Mouse (Mus musculus) midbrain, embryonic 11.5 days (tissue): ENCODE data around the gene Gpm6a. TPM values are rescaled to one million over a fixed set of nuclear protein-coding genes. Genes with fewer than 3 reads are reported as not detected.

Experiments
- ATAC-seq: fragments of 200-750 bp; cut with Nextera tagmentation; 2 replicates; pipeline ENCODE4 v1.8.0; 2017; ENCODE audit warnings: moderate TSS enrichment, moderate library complexity; ENCODE audit not compliant: low FRiP score
- DNase-seq: peaks from one replicate; pipeline ENCODE4 v3.0.0; 2015; ENCODE audit warnings: low spot score; ENCODE audit errors: missing footprints
- H3K27ac ChIP-seq: fragments of 300-500 bp; sonication (generic); 2 replicates; pipeline ENCODE4 v1.5.1; 2014; ENCODE audit warnings: low read depth, low read length
- H3K27me3 ChIP-seq: fragments of 300-500 bp; sonication (generic); 2 replicates; pipeline ENCODE4 v1.6.1; 2014; ENCODE audit warnings: mild to moderate bottlenecking, low read length, moderate library complexity, mixed read lengths; ENCODE audit not compliant: control insufficient read depth, insufficient read depth
- H3K36me3 ChIP-seq: fragments of 300-500 bp; sonication (generic); 2 replicates; pipeline ENCODE4 v1.6.1; 2014; ENCODE audit warnings: mild to moderate bottlenecking, low read length, moderate library complexity, mixed read lengths; ENCODE audit not compliant: control insufficient read depth, insufficient read depth
- H3K4me1 ChIP-seq: fragments of 300-500 bp; sonication (generic); 2 replicates; pipeline ENCODE4 v1.6.1; 2014; ENCODE audit warnings: low read length; ENCODE audit not compliant: control insufficient read depth, insufficient read depth
- H3K4me2 ChIP-seq: fragments of 300-500 bp; sonication (generic); 2 replicates; pipeline ENCODE4 v1.6.1; 2014; ENCODE audit warnings: mild to moderate bottlenecking, moderate library complexity
- H3K4me3 ChIP-seq: fragments of 300-500 bp; sonication (generic); 2 replicates; pipeline ENCODE4 v1.5.1; 2014; ENCODE audit warnings: low read depth, low read length
- H3K9ac ChIP-seq: fragments of 300-500 bp; sonication (generic); 2 replicates; pipeline ENCODE4 v1.6.1; 2014; ENCODE audit warnings: low read length
- H3K9me3 ChIP-seq: fragments of 300-500 bp; sonication (generic); 2 replicates; pipeline ENCODE4 v1.6.1; 2016; ENCODE audit warnings: low read length; ENCODE audit not compliant: control insufficient read depth
- WGBS: fragments of 180-500 bp; shearing (Covaris S2); extraction: QIAGEN DNeasy Blood & Tissue Kit; methylation state at CpG from one replicate; pipeline ENCODE4 v1.1.7; 2014; 5-methylcytosine and 5-hydroxymethylcytosine counted together
- polyA plus RNA-seq: library from polyadenylated mRNA; unstranded; fragments of >200 nt; fragmentation: Nextera tagmentation; extraction: Ambion mirVana; gene quantifications from 2 replicates; pipeline ENCODE4 v1.2.1, GENCODE M21; 2014

The Gpm6a gene
- polyA plus RNA-seq: 163 and 190 TPM in 2 replicates

GRCm38 (mm10) chr8:54954741-54955455, at the start of gene Gpm6a:
TSS of gene Gpm6a (plus strand) at chr8:54954843.
- peak; percentile 96 for DNase-seq
- Histone ChIP-seq H3K4me2 (peak within 1 kb of the TSS; percentile 36), H3K36me3 (no peaks in the 10 kb centered on the region), H3K9me3 (no peaks in the 10 kb centered on the region), H3K9ac (peak within 1 kb of the TSS; percentile 65), H3K4me1 (0 out of 2 replicates have a peak, but pooled peaks cover 4% of the 10 kb centered on the region), H3K27me3 (no peaks in the 10 kb centered on the region), H3K27ac (peak within 1 kb of the TSS; percentile 87), H3K4me3 (peak within 1 kb of the TSS; percentile 36)
- 6% methylated on average over 13 of the region's 13 CpGs for WGBS
- ATAC-seq: peak; percentile 92

- H3K36me3 ChIP-seq: no peaks in the 10 kb centered on the region
- no peaks in the 10 kb centered on the region for H3K4me1 ChIP-seq
- 97% methylated on average over 2 of the region's 2 CpGs for WGBS
- H3K4me3 ChIP-seq: no peak overlapping the region
- H3K9me3 ChIP-seq: no peaks in the 10 kb centered on the region
- H3K4me2 ChIP-seq: no peak overlapping the region
- H3K27me3 ChIP-seq: no peaks in the 10 kb centered on the region
- no peak for DNase-seq
- no peak for ATAC-seq
- no peak overlapping the region for H3K9ac ChIP-seq
- no peak overlapping the region for H3K27ac ChIP-seq
Observed at GRCm38 (mm10) chr8:54912891-54913290, 41.8 kb upstream of the Gpm6a start.

GRCm38 (mm10) chr8:54917710-54918109, 36.9 kb upstream of the Gpm6a start:
- WGBS: 87% methylated on average over 5 of the region's 9 CpGs
- Histone ChIP-seq H3K27ac (no peak overlapping the region), H3K4me1 (peaks cover 6% of the 10 kb centered on the region; the same call in 1 of the 2 replicates), H3K4me3 (no peak overlapping the region), H3K36me3 (no peaks in the 10 kb centered on the region), H3K9me3 (no peaks in the 10 kb centered on the region), H3K9ac (no peak overlapping the region), H3K4me2 (no peak overlapping the region), H3K27me3 (no peaks in the 10 kb centered on the region)
- ATAC-seq (0 out of 2 replicates have a peak, but pooled peaks have one; percentile 24), DNase-seq (no peak)

GRCm38 (mm10) chr8:54922160-54922855, 32.3 kb upstream of the Gpm6a start:
- Histone ChIP-seq H3K36me3 (no peaks in the 10 kb centered on the region), H3K27me3 (no peaks in the 10 kb centered on the region), H3K9me3 (no peaks in the 10 kb centered on the region), H3K9ac (no peak overlapping the region), H3K27ac (peak overlapping the region; percentile 11; the same call in 1 of the 2 replicates), H3K4me1 (peaks cover 7% of the 10 kb centered on the region; the same call in 1 of the 2 replicates), H3K4me2 (no peak overlapping the region), H3K4me3 (no peak overlapping the region)
- peak; percentile 71 for ATAC-seq
- WGBS: 35% methylated on average over 2 of the region's 2 CpGs
- no peak for DNase-seq

GRCm38 (mm10) chr8:54924936-54925335, 29.7 kb upstream of the Gpm6a start:
- peaks cover 7% of the 10 kb centered on the region; the same call in 1 of the 2 replicates for H3K4me1 ChIP-seq
- no peak overlapping the region for H3K27ac ChIP-seq
- DNase-seq: no peak
- no peak overlapping the region for H3K9ac ChIP-seq
- no peak for ATAC-seq
- H3K9me3 ChIP-seq: no peaks in the 10 kb centered on the region
- H3K36me3 ChIP-seq: no peaks in the 10 kb centered on the region
- no peak overlapping the region for H3K4me2 ChIP-seq
- H3K27me3 ChIP-seq: no peaks in the 10 kb centered on the region
- 92% methylated on average over 3 of the region's 3 CpGs for WGBS
- no peak overlapping the region for H3K4me3 ChIP-seq

- Histone ChIP-seq H3K4me1 (no peaks in the 10 kb centered on the region), H3K27me3 (no peaks in the 10 kb centered on the region), H3K9me3 (no peaks in the 10 kb centered on the region), H3K4me3 (no peak overlapping the region), H3K36me3 (no peaks in the 10 kb centered on the region), H3K27ac (no peak overlapping the region), H3K4me2 (no peak overlapping the region), H3K9ac (no peak overlapping the region)
- 71% methylated on average over 2 of the region's 2 CpGs for WGBS
- ATAC-seq (no peak), DNase-seq (peak; percentile 59)
Observed at GRCm38 (mm10) chr8:54932306-54932705, 22.3 kb upstream of the Gpm6a start.

GRCm38 (mm10) chr8:54953351-54953750, 1.3 kb upstream of the Gpm6a start:
- Histone ChIP-seq H3K36me3 (no peaks in the 10 kb centered on the region), H3K27ac (peak overlapping the region; percentile 87; the same call in 1 of the 2 replicates), H3K4me1 (0 out of 2 replicates have a peak, but pooled peaks cover 4% of the 10 kb centered on the region), H3K9me3 (no peaks in the 10 kb centered on the region), H3K4me2 (no peak overlapping the region), H3K27me3 (no peaks in the 10 kb centered on the region), H3K4me3 (no peak overlapping the region), H3K9ac (no peak overlapping the region)
- ATAC-seq (no peak), DNase-seq (no peak)
- WGBS: 72% methylated on average over 2 of the region's 2 CpGs

GRCm38 (mm10) chr8:54954030-54954429, 613 bp upstream of the Gpm6a start:
- Histone ChIP-seq H3K4me3 (peak overlapping the region; percentile 36; the same call in 1 of the 2 replicates), H3K4me2 (peak overlapping the region; percentile 36), H3K27ac (peak overlapping the region; percentile 87), H3K4me1 (0 out of 2 replicates have a peak, but pooled peaks cover 4% of the 10 kb centered on the region), H3K36me3 (no peaks in the 10 kb centered on the region), H3K27me3 (no peaks in the 10 kb centered on the region), H3K9ac (peak overlapping the region; percentile 3; the same call in 1 of the 2 replicates), H3K9me3 (no peaks in the 10 kb centered on the region)
- ATAC-seq (peak; percentile 66; the same call in 1 of the 2 replicates), DNase-seq (peak; percentile 86)
- WGBS: 17% methylated on average over 6 of the region's 6 CpGs

- 53% methylated on average over 3 of the region's 3 CpGs for WGBS
- Histone ChIP-seq H3K4me3 (peak overlapping the region; percentile 36), H3K27me3 (no peaks in the 10 kb centered on the region), H3K27ac (peak overlapping the region; percentile 87), H3K36me3 (no peaks in the 10 kb centered on the region), H3K4me1 (0 out of 2 replicates have a peak, but pooled peaks cover 4% of the 10 kb centered on the region), H3K4me2 (peak overlapping the region; percentile 36), H3K9ac (peak overlapping the region; percentile 65), H3K9me3 (no peaks in the 10 kb centered on the region)
- ATAC-seq (0 out of 2 replicates have a peak, but pooled peaks have one; percentile 0), DNase-seq (no peak)
Observed at GRCm38 (mm10) chr8:54955456-54955800, 785 bp downstream of the Gpm6a start.
